Mouse (Mus musculus): Measurements from ENCODE around the gene BC049762.

DNA sequence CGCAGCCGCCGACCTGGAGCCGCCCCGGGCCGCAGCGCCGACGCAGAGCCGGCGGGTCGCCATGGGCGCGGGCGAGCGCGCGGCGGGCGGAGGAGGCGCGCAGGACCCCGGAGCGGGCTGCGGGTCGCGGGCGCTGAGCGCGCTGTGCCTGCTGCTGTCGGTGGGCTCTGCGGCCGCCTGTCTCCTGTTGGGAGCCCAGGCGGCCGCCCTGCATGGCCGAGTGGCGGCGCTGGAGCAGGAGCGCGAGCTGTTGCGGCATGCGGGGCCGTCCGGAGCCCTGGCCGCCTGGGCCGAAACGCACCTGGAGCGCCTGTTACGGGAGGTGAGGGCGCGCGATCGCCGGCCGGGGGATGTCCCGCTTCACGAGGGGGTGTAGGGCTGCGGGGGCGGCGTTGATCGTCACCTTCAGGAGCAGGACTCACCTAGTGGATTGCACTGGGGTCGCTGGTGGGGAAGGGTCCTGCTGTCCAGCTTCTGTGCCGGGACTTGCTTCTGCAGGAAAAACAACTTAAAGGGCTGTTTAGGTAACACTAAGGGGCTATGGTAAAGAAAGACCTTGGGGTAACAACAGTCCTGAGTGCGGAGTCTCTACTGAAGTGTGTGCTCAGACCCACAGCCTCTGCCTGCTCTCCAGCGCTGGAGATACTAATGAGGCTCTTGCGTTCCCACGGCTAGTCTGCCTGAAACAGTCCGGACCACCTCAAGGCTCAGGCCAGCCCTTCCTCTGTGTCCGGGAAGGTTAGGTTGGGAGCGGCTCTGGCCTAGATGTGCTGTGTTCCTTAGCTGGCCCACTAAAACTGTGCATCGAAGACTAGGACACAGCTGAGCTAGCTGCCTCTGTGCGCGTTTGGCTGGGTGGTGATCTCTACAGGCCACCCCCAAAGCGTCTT, 27.5 kb upstream of the BC049762 start:
- TF ChIP-seq POLR2A (IDR thresholded peaks at IDR 0.05; ENCODE audit: insufficient read depth, low read length) (no peak), CTCF (IDR thresholded peaks at IDR 0.05; ENCODE audit: low read depth, low read length) (no peak), EP300 (IDR thresholded peaks at IDR 0.05; ENCODE audit: insufficient read depth, low read depth, low read length) (no peak)

Data from ES-Bruce4 (cell line).